Mouse (Mus musculus) embryonic facial prominence, embryonic 15.5 days (tissue): Measurements from ENCODE around the gene Nap1l5. TPM values are rescaled to one million over a fixed set of nuclear protein-coding genes. Genes with fewer than 3 reads are reported as not detected.

Experiments used
- ATAC-seq: fragments of 200-750 bp; cut with Nextera tagmentation; 2 replicates; pipeline ENCODE4 v1.8.0; 2017; ENCODE audit warnings: low read depth, moderate TSS enrichment; ENCODE audit not compliant: insufficient number of reproducible peaks, low FRiP score, low TSS enrichment
- H3K27ac ChIP-seq: fragments of 300-500 bp; sonication (generic); replicated peaks from 2 replicates; pipeline ENCODE4 v1.5.1; 2015; ENCODE audit warnings: mild to moderate bottlenecking, inconsistent platforms
- H3K27me3 ChIP-seq: fragments of 300-500 bp; sonication (generic); 2 replicates; pipeline ENCODE4 v1.6.1; 2015; ENCODE audit warnings: inconsistent platforms
- H3K36me3 ChIP-seq: fragments of 300-500 bp; sonication (generic); 2 replicates; pipeline ENCODE4 v1.6.1; 2015; ENCODE audit warnings: mild to moderate bottlenecking, inconsistent platforms
- H3K4me1 ChIP-seq: fragments of 300-500 bp; sonication (generic); 2 replicates; pipeline ENCODE4 v1.6.1; 2015; ENCODE audit warnings: inconsistent platforms
- H3K4me2 ChIP-seq: fragments of 300-500 bp; sonication (generic); replicated peaks from 2 replicates; pipeline ENCODE4 v1.6.1; 2015; ENCODE audit warnings: mild to moderate bottlenecking, inconsistent platforms
- H3K4me3 ChIP-seq: fragments of 300-500 bp; sonication (generic); replicated peaks from 2 replicates; pipeline ENCODE4 v1.5.1; 2015; ENCODE audit warnings: mild to moderate bottlenecking, inconsistent platforms
- H3K9ac ChIP-seq: fragments of 300-500 bp; sonication (generic); 2 replicates; pipeline ENCODE4 v1.6.1; 2015; ENCODE audit warnings: inconsistent platforms
- H3K9me3 ChIP-seq: fragments of 300-500 bp; sonication (generic); replicated peaks from 2 replicates; pipeline ENCODE4 v1.6.1; 2016; ENCODE audit warnings: inconsistent platforms
- WGBS: fragments of 180-500 bp; shearing (Covaris S2); methylation state at CpG from one replicate; pipeline ENCODE4 v1.1.7; 2015; 5-methylcytosine and 5-hydroxymethylcytosine counted together
- polyA plus RNA-seq: library from polyadenylated mRNA; unstranded; fragments of >200 nt; fragmentation: Nextera tagmentation; extraction: Ambion mirVana; gene quantifications from 2 replicates; pipeline ENCODE4 v1.2.1, GENCODE M21; 2015

The Nap1l5 gene
- polyA plus RNA-seq: 4.8 and 4.9 TPM in 2 replicates

- Histone ChIP-seq H3K4me3 (peak within 1 kb of the TSS; percentile 46), H3K27me3 (no peaks in the 10 kb centered on the region), H3K4me2 (peak within 1 kb of the TSS; percentile 69), H3K36me3 (peaks cover 9% of the 10 kb centered on the region; the same call in 1 of the 2 replicates), H3K4me1 (0 out of 2 replicates have a peak, but pooled peaks cover 5% of the 10 kb centered on the region), H3K27ac (no peak within 1 kb of the TSS), H3K9ac (no peak within 1 kb of the TSS), H3K9me3 (0 out of 2 replicates have a peak, but pooled peaks cover 6% of the 10 kb centered on the region)
- peak; percentile 60 for ATAC-seq
- WGBS: 45% methylated on average over 34 of the region's 34 CpGs
Measured at GRCm38 (mm10) chr6:58906852-58907261, at the start of gene Nap1l5. Gene Nap1l5, minus strand, starts transcription at chr6:58907076.

GRCm38 (mm10) chr6:58951128-58951992 is 44.5 kb upstream of the Nap1l5 start:
- Histone ChIP-seq H3K9ac (no peak overlapping the region), H3K36me3 (peaks cover 7% of the 10 kb centered on the region; the same call in 1 of the 2 replicates), H3K9me3 (no peaks in the 10 kb centered on the region), H3K4me2 (no peak overlapping the region), H3K27me3 (no peaks in the 10 kb centered on the region), H3K4me3 (no peak overlapping the region), H3K27ac (no peak overlapping the region), H3K4me1 (no peaks in the 10 kb centered on the region)
- no peak; the same call in 1 of the 2 replicates for ATAC-seq
- 49% methylated on average over 2 of the region's 2 CpGs for WGBS

- ATAC-seq: no peak
- 94% methylated on average over 1 of the region's 1 CpGs for WGBS
- no peak overlapping the region for H3K27ac ChIP-seq
- H3K4me3 ChIP-seq: no peak overlapping the region
- H3K9me3 ChIP-seq: no peaks in the 10 kb centered on the region
- H3K9ac ChIP-seq: no peak overlapping the region
- H3K27me3 ChIP-seq: no peaks in the 10 kb centered on the region
- peaks cover 7% of the 10 kb centered on the region; the same call in 1 of the 2 replicates for H3K36me3 ChIP-seq
- no peaks in the 10 kb centered on the region for H3K4me1 ChIP-seq
- no peak overlapping the region for H3K4me2 ChIP-seq
Measured at GRCm38 (mm10) chr6:58950410-58950809, 43.5 kb upstream of the Nap1l5 start.

DNA sequence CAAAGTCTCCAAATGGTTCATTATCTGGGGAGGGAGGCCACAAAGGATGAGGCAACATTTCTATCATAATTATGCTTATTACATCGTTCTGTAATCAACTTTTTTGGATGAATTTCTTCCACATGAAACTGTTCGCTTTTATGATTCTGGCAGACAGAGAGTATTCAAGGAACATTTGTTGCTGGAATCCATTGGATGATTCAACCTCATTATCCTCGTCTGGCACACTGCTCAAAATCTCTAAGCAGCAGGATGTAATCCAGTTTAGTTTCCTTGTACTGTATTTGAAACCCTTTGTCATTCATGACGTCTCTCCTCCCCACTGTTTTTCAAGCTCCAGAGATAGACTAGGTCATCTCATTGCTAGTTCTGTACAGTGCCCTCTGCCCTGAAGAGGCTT is 40.0 kb upstream of the Nap1l5 start:
- no peak for ATAC-seq
- Histone ChIP-seq H3K4me3 (no peak overlapping the region), H3K9ac (no peak overlapping the region), H3K4me2 (no peak overlapping the region), H3K4me1 (no peaks in the 10 kb centered on the region), H3K36me3 (no peaks in the 10 kb centered on the region), H3K27ac (no peak overlapping the region), H3K27me3 (no peaks in the 10 kb centered on the region), H3K9me3 (no peaks in the 10 kb centered on the region)
- 62% methylated on average over 4 of the region's 4 CpGs for WGBS

- H3K4me2 ChIP-seq: no peak overlapping the region
- H3K27ac ChIP-seq: no peak overlapping the region
- no peaks in the 10 kb centered on the region for H3K9me3 ChIP-seq
- 71% methylated on average over 2 of the region's 2 CpGs for WGBS
- no peaks in the 10 kb centered on the region for H3K4me1 ChIP-seq
- no peaks in the 10 kb centered on the region for H3K36me3 ChIP-seq
- ATAC-seq: no peak
- H3K9ac ChIP-seq: no peak overlapping the region
- H3K4me3 ChIP-seq: no peak overlapping the region
- H3K27me3 ChIP-seq: no peaks in the 10 kb centered on the region
Measured at GRCm38 (mm10) chr6:58946246-58946645, 39.4 kb upstream of the Nap1l5 start.

- no peak overlapping the region for H3K4me2 ChIP-seq
- no peak overlapping the region for H3K4me3 ChIP-seq
- no peaks in the 10 kb centered on the region for H3K27me3 ChIP-seq
- no peaks in the 10 kb centered on the region for H3K9me3 ChIP-seq
- ATAC-seq: no peak
- no peak overlapping the region for H3K27ac ChIP-seq
- H3K9ac ChIP-seq: no peak overlapping the region
- 81% methylated on average over 3 of the region's 3 CpGs for WGBS
- H3K4me1 ChIP-seq: no peaks in the 10 kb centered on the region
- H3K36me3 ChIP-seq: no peaks in the 10 kb centered on the region
Measured at GRCm38 (mm10) chr6:58943958-58944357, 37.1 kb upstream of the Nap1l5 start.

GRCm38 (mm10) chr6:58942276-58942675 is 35.4 kb upstream of the Nap1l5 start:
- 89% methylated on average over 2 of the region's 2 CpGs for WGBS
- Histone ChIP-seq H3K9me3 (no peaks in the 10 kb centered on the region), H3K4me2 (no peak overlapping the region), H3K27me3 (no peaks in the 10 kb centered on the region), H3K9ac (no peak overlapping the region), H3K4me3 (no peak overlapping the region), H3K36me3 (no peaks in the 10 kb centered on the region), H3K27ac (no peak overlapping the region), H3K4me1 (no peaks in the 10 kb centered on the region)
- no peak for ATAC-seq

DNA sequence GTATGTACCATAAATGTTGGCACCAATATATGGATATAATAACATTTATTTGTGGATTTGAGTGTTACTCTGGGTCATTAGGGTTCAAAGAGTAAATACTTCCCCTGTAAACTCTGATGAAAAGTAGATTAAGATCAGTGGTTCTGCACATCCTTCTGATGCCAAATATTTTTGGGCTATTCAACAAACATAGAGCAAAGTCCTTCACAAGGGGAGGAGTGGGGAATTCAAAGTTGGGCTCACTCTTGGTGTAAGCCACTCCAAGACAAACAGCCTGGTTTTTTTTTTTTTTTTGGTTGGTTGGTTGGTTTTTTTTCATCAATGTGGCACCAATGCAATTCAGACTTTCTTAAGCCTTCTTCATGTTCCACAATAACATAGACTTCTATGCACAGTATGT is 30.9 kb upstream of the Nap1l5 start:
- no peak for ATAC-seq
- no peak overlapping the region for H3K4me2 ChIP-seq
- no peaks in the 10 kb centered on the region for H3K27me3 ChIP-seq
- H3K4me3 ChIP-seq: no peak overlapping the region
- H3K36me3 ChIP-seq: no peaks in the 10 kb centered on the region
- no peaks in the 10 kb centered on the region for H3K9me3 ChIP-seq
- no peaks in the 10 kb centered on the region for H3K4me1 ChIP-seq
- H3K27ac ChIP-seq: no peak overlapping the region
- no peak overlapping the region for H3K9ac ChIP-seq

GRCm38 (mm10) chr6:58934144-58934543 is 27.3 kb upstream of the Nap1l5 start:
- Histone ChIP-seq H3K36me3 (no peaks in the 10 kb centered on the region), H3K27ac (no peak overlapping the region), H3K9ac (no peak overlapping the region), H3K4me3 (no peak overlapping the region), H3K27me3 (no peaks in the 10 kb centered on the region), H3K4me1 (no peaks in the 10 kb centered on the region), H3K4me2 (no peak overlapping the region), H3K9me3 (no peaks in the 10 kb centered on the region)
- WGBS: 66% methylated on average over 4 of the region's 4 CpGs
- ATAC-seq: no peak

DNA sequence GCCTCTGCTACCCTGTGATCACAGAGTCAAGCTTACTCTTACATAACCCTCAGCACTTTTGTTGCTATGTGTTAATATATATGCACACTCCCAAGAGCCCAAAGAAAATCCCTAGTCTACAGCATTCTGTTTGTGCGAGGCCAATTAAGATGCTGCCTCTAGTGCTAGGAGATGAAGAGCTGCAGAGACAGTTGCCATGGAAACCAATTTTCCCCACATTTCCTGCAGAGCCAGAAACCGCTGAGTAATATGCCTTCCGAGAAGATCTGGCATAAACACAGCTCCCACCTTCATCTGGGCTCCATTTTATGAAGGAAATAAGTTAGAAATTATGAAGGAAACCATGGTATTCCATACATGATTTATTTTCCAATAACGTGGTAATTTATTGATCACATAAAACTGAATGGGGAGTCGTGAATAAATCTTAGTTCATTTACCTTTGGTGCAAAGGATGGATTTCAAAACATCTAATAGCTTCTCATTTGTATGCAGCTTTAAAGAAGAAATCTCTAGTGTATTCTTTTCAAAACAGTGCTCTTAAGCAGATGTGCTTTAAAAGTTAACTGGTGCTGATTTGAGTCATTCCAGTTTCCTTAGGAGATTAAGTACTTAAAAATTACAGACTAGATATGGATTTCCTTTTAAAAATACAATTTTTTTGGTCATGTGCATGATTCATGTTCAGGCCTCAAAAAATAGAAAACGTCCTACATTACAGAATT is 26.5 kb upstream of the Nap1l5 start:
- no peaks in the 10 kb centered on the region for H3K9me3 ChIP-seq
- H3K27ac ChIP-seq: no peak overlapping the region
- no peak overlapping the region for H3K4me2 ChIP-seq
- H3K4me1 ChIP-seq: no peaks in the 10 kb centered on the region
- ATAC-seq: peak; percentile 57; the same call in 1 of the 2 replicates
- H3K27me3 ChIP-seq: no peaks in the 10 kb centered on the region
- no peak overlapping the region for H3K4me3 ChIP-seq
- no peaks in the 10 kb centered on the region for H3K36me3 ChIP-seq
- WGBS: 35% methylated on average over 6 of the region's 6 CpGs
- no peak overlapping the region for H3K9ac ChIP-seq

GRCm38 (mm10) chr6:58932515-58933188 is 25.8 kb upstream of the Nap1l5 start:
- no peak overlapping the region for H3K4me2 ChIP-seq
- H3K36me3 ChIP-seq: no peaks in the 10 kb centered on the region
- no peak for ATAC-seq
- H3K4me1 ChIP-seq: no peaks in the 10 kb centered on the region
- no peak overlapping the region for H3K9ac ChIP-seq
- H3K27ac ChIP-seq: no peak overlapping the region
- H3K4me3 ChIP-seq: no peak overlapping the region
- H3K9me3 ChIP-seq: no peaks in the 10 kb centered on the region
- 77% methylated on average over 12 of the region's 12 CpGs for WGBS
- H3K27me3 ChIP-seq: no peaks in the 10 kb centered on the region
